Mouse (Mus musculus) neural tube, embryonic 14.5 days (tissue): ENCODE data around the gene Rnaseh2c. TPM values are rescaled to one million over a fixed set of nuclear protein-coding genes. Genes with fewer than 3 reads are reported as not detected.

Source experiments
- polyA plus RNA-seq: library from polyadenylated mRNA; unstranded; fragments of >200 nt; fragmentation: Nextera tagmentation; extraction: Ambion mirVana; gene quantifications from 2 replicates; pipeline ENCODE4 v1.2.1, GENCODE M21; 2014

Gene Rnaseh2c
- polyA plus RNA-seq, 1 experiment from 2014 or later, result 51.7 TPM

Other genes with a start within 250 kb of the Rnaseh2c start
- 38.7 and 41.6 TPM in 2 replicates for gene Eif1ad, start 235.1 kb upstream of the Rnaseh2c start, polyA plus RNA-seq
- gene Banf1, start 234.7 kb upstream of the Rnaseh2c start, polyA plus RNA-seq, result 274 and 327 TPM in 2 replicates
- gene Sart1, start 213.2 kb upstream of the Rnaseh2c start, polyA plus RNA-seq, result 55.6 and 69.2 TPM in 2 replicates
- not detected in 2 replicates for gene Tsga10ip, start 199.3 kb upstream of the Rnaseh2c start, polyA plus RNA-seq
- 208 and 254 TPM in 2 replicates for gene Drap1, start 176.9 kb upstream of the Rnaseh2c start, polyA plus RNA-seq
- 57.0 and 67.2 TPM in 2 replicates for gene AI837181, start 176.7 kb upstream of the Rnaseh2c start, polyA plus RNA-seq
- not detected in 2 replicates for gene Fosl1, start 154.3 kb upstream of the Rnaseh2c start, polyA plus RNA-seq
- gene Ccdc85b, start 144.0 kb upstream of the Rnaseh2c start, polyA plus RNA-seq, result 8.0 and 11.0 TPM in 2 replicates
- gene Fibp, start 141.3 kb upstream of the Rnaseh2c start, polyA plus RNA-seq, result 169 and 179 TPM in 2 replicates
- 4.2 and 4.4 TPM in 2 replicates for gene Ctsw, start 133.4 kb upstream of the Rnaseh2c start, polyA plus RNA-seq
- gene Efemp2, start 127.9 kb upstream of the Rnaseh2c start, polyA plus RNA-seq, result 30.4 and 45.1 TPM in 2 replicates
- 43.6 and 45.3 TPM in 2 replicates for gene Mus81, start 113.5 kb upstream of the Rnaseh2c start, polyA plus RNA-seq
- gene Cfl1, start 111.4 kb upstream of the Rnaseh2c start, polyA plus RNA-seq, result 3,473 and 3,739 TPM in 2 replicates
- gene 1700020D05Rik, start 98.1 kb upstream of the Rnaseh2c start, polyA plus RNA-seq, result 0.71 and 0.75 TPM in 2 replicates
- 95.2 and 107 TPM in 2 replicates for gene Snx32, start 91.3 kb upstream of the Rnaseh2c start, polyA plus RNA-seq
- 0.14 TPM in 1 of 2 replicates, not detected in the other for gene Ovol1, start 41.2 kb upstream of the Rnaseh2c start, polyA plus RNA-seq
- gene Ap5b1, start 33.8 kb upstream of the Rnaseh2c start, polyA plus RNA-seq, result 2.6 and 3.7 TPM in 2 replicates
- gene Kat5, start 8.4 kb downstream of the Rnaseh2c start, polyA plus RNA-seq, result 45.6 and 47.3 TPM in 2 replicates
- 26.9 and 31.0 TPM in 2 replicates for gene Rela, start 35.6 kb downstream of the Rnaseh2c start, polyA plus RNA-seq
- 7.7 and 12.6 TPM in 2 replicates for gene Sipa1, start 61.8 kb downstream of the Rnaseh2c start, polyA plus RNA-seq
- gene Map3k11, start 86.9 kb downstream of the Rnaseh2c start, polyA plus RNA-seq, result 6.8 and 11.1 TPM in 2 replicates
- gene Pcnx3, start 87.0 kb downstream of the Rnaseh2c start, polyA plus RNA-seq, result 34.4 and 34.5 TPM in 2 replicates
- gene Kcnk7, start 102.5 kb downstream of the Rnaseh2c start, polyA plus RNA-seq, result not detected in 2 replicates
- 7.8 and 8.9 TPM in 2 replicates for gene Ehbp1l1, start 124.4 kb downstream of the Rnaseh2c start, polyA plus RNA-seq
- 145 and 152 TPM in 2 replicates for gene Fam89b, start 127.8 kb downstream of the Rnaseh2c start, polyA plus RNA-seq
- gene Ltbp3, start 139.0 kb downstream of the Rnaseh2c start, polyA plus RNA-seq, result 14.0 and 25.7 TPM in 2 replicates
- 78.5 and 78.6 TPM in 2 replicates for gene Scyl1, start 169.5 kb downstream of the Rnaseh2c start, polyA plus RNA-seq